Mouse (Mus musculus): ENCODE data around the gene Id3. TPM values are rescaled to one million over a fixed set of nuclear protein-coding genes. Genes with fewer than 3 reads are reported as not detected.

Id3 gene
- polyA plus RNA-seq, 1 experiment: 357 TPM

GRCm38 (mm10) chr4:136185375-136185774 lies 42.1 kb downstream of the Id3 start:
- Histone ChIP-seq H3K27ac (ENCODE audit: control insufficient read depth, insufficient read depth, low read length) (no peak overlapping the region), H3K4me3 (ENCODE audit: control insufficient read depth, insufficient read depth, low read length) (no peak overlapping the region), H3K27me3 (ENCODE audit: control insufficient read depth, insufficient read depth, low read length) (no peaks in the 10 kb centered on the region), H3K4me1 (replicated peaks; ENCODE audit: control insufficient read depth, insufficient read depth, low read length) (peaks cover 20% of the 10 kb centered on the region), H3K36me3 (ENCODE audit: control insufficient read depth, insufficient read depth, low read length) (peaks cover 46% of the 10 kb centered on the region)
- TF ChIP-seq POLR2A (IDR thresholded peaks at IDR 0.05; ENCODE audit: control insufficient read depth, extremely low read depth, insufficient read depth, low read length, poor library complexity) (no peak), CTCF (IDR thresholded peaks at IDR 0.05; ENCODE audit: borderline replicate concordance, control insufficient read depth, extremely low read depth, insufficient read depth, low read length, poor library complexity) (no peak)
- DNase-seq: no peak
- WGBS: 68% methylated on average over 9 of the region's 9 CpGs

DNA sequence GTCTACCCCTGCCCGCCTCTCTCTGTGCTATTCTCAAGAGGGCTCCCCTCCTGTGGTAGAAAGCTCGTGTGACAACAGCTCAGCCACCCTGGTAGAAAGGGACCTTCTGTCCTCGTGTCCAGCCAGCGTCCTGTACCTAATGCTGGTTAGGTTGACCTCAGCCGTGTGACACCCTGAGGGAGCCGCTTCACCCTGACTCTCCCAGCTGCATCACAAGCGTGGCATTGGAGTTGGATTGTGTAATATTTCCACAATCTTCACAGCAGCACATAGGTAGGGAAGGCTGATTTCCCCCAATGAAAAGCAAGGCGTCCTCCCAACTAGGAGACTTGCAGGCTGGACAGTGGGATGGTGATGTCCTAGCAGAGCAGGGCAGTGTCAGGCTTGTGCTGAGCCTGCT lies 43.0 kb downstream of the Id3 start:
- TF ChIP-seq POLR2A (IDR thresholded peaks at IDR 0.05; ENCODE audit: control insufficient read depth, extremely low read depth, insufficient read depth, low read length, poor library complexity) (no peak), CTCF (IDR thresholded peaks at IDR 0.05; ENCODE audit: borderline replicate concordance, control insufficient read depth, extremely low read depth, insufficient read depth, low read length, poor library complexity) (no peak)
- no peak overlapping the region for H3K4me3 ChIP-seq (ENCODE audit: control insufficient read depth, insufficient read depth, low read length)
- no peak for DNase-seq
- no peaks in the 10 kb centered on the region for H3K27me3 ChIP-seq (ENCODE audit: control insufficient read depth, insufficient read depth, low read length)
- H3K36me3 ChIP-seq (ENCODE audit: control insufficient read depth, insufficient read depth, low read length): peaks cover 52% of the 10 kb centered on the region
- 96% methylated on average over 8 of the region's 8 CpGs for WGBS
- H3K4me1 ChIP-seq (replicated peaks; ENCODE audit: control insufficient read depth, insufficient read depth, low read length): peaks cover 15% of the 10 kb centered on the region
- H3K27ac ChIP-seq (ENCODE audit: control insufficient read depth, insufficient read depth, low read length): no peak overlapping the region

DNA sequence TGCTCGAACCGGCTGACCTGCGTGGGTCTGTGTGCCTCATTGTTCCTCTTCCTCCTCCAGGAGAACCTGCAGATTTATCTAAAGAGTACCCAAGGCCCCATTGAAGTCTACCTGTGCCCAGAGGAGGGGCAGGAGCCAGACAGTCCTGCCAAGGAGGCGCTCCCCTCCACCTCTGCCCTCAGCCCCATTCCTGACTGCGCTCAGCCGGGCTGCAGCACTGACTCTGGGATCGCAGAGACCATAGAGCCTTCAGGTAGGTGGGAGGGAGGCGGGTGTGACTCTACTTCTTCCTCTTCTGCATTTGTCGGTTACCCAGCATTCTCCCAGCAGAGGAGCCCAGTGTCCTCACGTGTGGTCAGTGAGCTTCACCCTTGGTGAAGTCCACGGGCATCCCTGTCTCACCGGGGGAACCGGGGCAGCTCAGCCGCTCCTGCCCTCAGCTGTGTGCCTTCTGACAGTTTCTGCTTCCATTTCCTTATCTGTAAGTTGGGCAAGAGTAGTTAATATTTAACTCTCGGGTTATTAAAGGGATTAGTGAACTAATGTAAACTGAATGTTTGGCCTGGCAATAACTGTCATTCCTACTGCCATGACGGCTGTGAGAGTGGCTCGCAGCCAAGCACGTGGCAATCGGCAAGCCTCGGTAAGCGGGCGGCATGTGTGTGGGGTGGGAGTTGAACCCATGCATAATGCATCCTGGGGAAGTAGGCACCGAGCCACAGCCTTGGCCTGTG lies 43.6 kb downstream of the Id3 start:
- Histone ChIP-seq H3K36me3 (ENCODE audit: control insufficient read depth, insufficient read depth, low read length) (peaks cover 58% of the 10 kb centered on the region), H3K4me1 (replicated peaks; ENCODE audit: control insufficient read depth, insufficient read depth, low read length) (peaks cover 15% of the 10 kb centered on the region), H3K4me3 (ENCODE audit: control insufficient read depth, insufficient read depth, low read length) (no peak overlapping the region), H3K27ac (ENCODE audit: control insufficient read depth, insufficient read depth, low read length) (no peak overlapping the region), H3K27me3 (ENCODE audit: control insufficient read depth, insufficient read depth, low read length) (no peaks in the 10 kb centered on the region)
- TF ChIP-seq POLR2A (IDR thresholded peaks at IDR 0.05; ENCODE audit: control insufficient read depth, extremely low read depth, insufficient read depth, low read length, poor library complexity) (no peak), CTCF (IDR thresholded peaks at IDR 0.05; ENCODE audit: borderline replicate concordance, control insufficient read depth, extremely low read depth, insufficient read depth, low read length, poor library complexity) (no peak)
- WGBS: 89% methylated on average over 23 of the region's 23 CpGs
- no peak for DNase-seq

- no peaks in the 10 kb centered on the region for H3K27me3 ChIP-seq (ENCODE audit: control insufficient read depth, insufficient read depth, low read length)
- H3K4me1 ChIP-seq (replicated peaks; ENCODE audit: control insufficient read depth, insufficient read depth, low read length): peaks cover 15% of the 10 kb centered on the region
- H3K27ac ChIP-seq (ENCODE audit: control insufficient read depth, insufficient read depth, low read length): no peak overlapping the region; the same call in 1 of the 2 replicates
- 88% methylated on average over 6 of the region's 6 CpGs for WGBS
- no peak for DNase-seq
- TF ChIP-seq CTCF (IDR thresholded peaks at IDR 0.05; ENCODE audit: borderline replicate concordance, control insufficient read depth, extremely low read depth, insufficient read depth, low read length, poor library complexity): no peak
- no peak for TF ChIP-seq POLR2A (IDR thresholded peaks at IDR 0.05; ENCODE audit: control insufficient read depth, extremely low read depth, insufficient read depth, low read length, poor library complexity)
- H3K36me3 ChIP-seq (ENCODE audit: control insufficient read depth, insufficient read depth, low read length): peaks cover 69% of the 10 kb centered on the region
- H3K4me3 ChIP-seq (ENCODE audit: control insufficient read depth, insufficient read depth, low read length): no peak overlapping the region
Measured at GRCm38 (mm10) chr4:136188973-136189737, 45.9 kb downstream of the Id3 start.

DNA sequence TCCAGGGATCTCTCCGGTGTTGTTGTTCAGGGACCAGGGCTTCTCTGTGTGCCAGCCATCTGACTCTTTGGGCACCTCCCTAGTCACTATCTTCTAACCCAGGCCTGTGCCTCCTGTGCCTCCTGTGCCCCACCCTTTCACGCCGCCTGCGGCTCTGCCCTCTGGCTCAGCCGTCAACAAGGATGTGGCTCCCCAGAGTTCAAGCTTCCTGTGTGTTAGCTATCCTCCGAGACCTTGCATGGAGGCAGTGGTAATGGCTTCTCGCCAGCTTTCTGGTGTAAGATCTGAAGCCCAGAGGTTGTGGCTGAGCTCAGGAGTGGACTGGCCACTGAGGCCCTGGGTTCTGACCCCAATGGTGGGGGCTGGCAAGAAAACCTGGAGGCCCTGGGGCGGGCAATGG lies 46.6 kb downstream of the Id3 start:
- peaks cover 69% of the 10 kb centered on the region for H3K36me3 ChIP-seq (ENCODE audit: control insufficient read depth, insufficient read depth, low read length)

GRCm38 (mm10) chr4:136193571-136193970 lies 50.3 kb downstream of the Id3 start:
- Histone ChIP-seq H3K36me3 (ENCODE audit: control insufficient read depth, insufficient read depth, low read length) (peaks cover 45% of the 10 kb centered on the region), H3K27me3 (ENCODE audit: control insufficient read depth, insufficient read depth, low read length) (no peaks in the 10 kb centered on the region), H3K4me3 (ENCODE audit: control insufficient read depth, insufficient read depth, low read length) (no peak overlapping the region), H3K27ac (ENCODE audit: control insufficient read depth, insufficient read depth, low read length) (no peak overlapping the region), H3K4me1 (replicated peaks; ENCODE audit: control insufficient read depth, insufficient read depth, low read length) (peaks cover 12% of the 10 kb centered on the region)
- TF ChIP-seq CTCF (IDR thresholded peaks at IDR 0.05; ENCODE audit: borderline replicate concordance, control insufficient read depth, extremely low read depth, insufficient read depth, low read length, poor library complexity): no peak
- TF ChIP-seq POLR2A (IDR thresholded peaks at IDR 0.05; ENCODE audit: control insufficient read depth, extremely low read depth, insufficient read depth, low read length, poor library complexity): no peak
- 99% methylated on average over 3 of the region's 3 CpGs for WGBS
- no peak for DNase-seq

More for the DNA sequence above, 46.6 kb downstream of the Id3 start:
- H3K4me3 ChIP-seq (ENCODE audit: control insufficient read depth, insufficient read depth, low read length): no peak overlapping the region
- 0 out of 2 replicates have a peak, but pooled peaks have one; percentile 16 for TF ChIP-seq POLR2A (IDR thresholded peaks at IDR 0.05; ENCODE audit: control insufficient read depth, extremely low read depth, insufficient read depth, low read length, poor library complexity)
- TF ChIP-seq CTCF (IDR thresholded peaks at IDR 0.05; ENCODE audit: borderline replicate concordance, control insufficient read depth, extremely low read depth, insufficient read depth, low read length, poor library complexity): peak; percentile 46; the same call in 1 of the 2 replicates
- WGBS: 33% methylated on average over 8 of the region's 8 CpGs
- DNase-seq: peak; percentile 68
- H3K4me1 ChIP-seq (replicated peaks; ENCODE audit: control insufficient read depth, insufficient read depth, low read length): peaks cover 15% of the 10 kb centered on the region
- no peaks in the 10 kb centered on the region for H3K27me3 ChIP-seq (ENCODE audit: control insufficient read depth, insufficient read depth, low read length)
- peak overlapping the region; percentile 79 for H3K27ac ChIP-seq (ENCODE audit: control insufficient read depth, insufficient read depth, low read length)
